Mouse (Mus musculus) heart, postnatal 0 days (tissue): ENCODE data around the gene Mut. TPM values are rescaled to one million over a fixed set of nuclear protein-coding genes. Genes with fewer than 3 reads are reported as not detected.
A peak's percentile ranks its signal among the peaks of the same experiment; 100 is the strongest.

Experiments
- ATAC-seq: fragments of 200-750 bp; cut with Nextera tagmentation; 2 replicates; pipeline ENCODE4 v1.8.0; 2017; ENCODE audit warnings: low read depth, moderate number of reproducible peaks, moderate library complexity; ENCODE audit not compliant: insufficient read depth
- DNase-seq: peaks from one replicate; pipeline ENCODE4 v3.0.0-alpha.2; 2016; ENCODE audit warnings: low spot score
- H3K27ac ChIP-seq: fragments of 300-500 bp; sonication (generic); 2 replicates; pipeline ENCODE4 v1.5.1; 2014; ENCODE audit warnings: low read depth, mild to moderate bottlenecking
- H3K27me3 ChIP-seq: fragments of 300-500 bp; sonication (generic); 2 replicates; pipeline ENCODE4 v1.6.1; 2014; ENCODE audit warnings: low read length, mixed read lengths; ENCODE audit not compliant: control insufficient read depth, insufficient read depth
- H3K36me3 ChIP-seq: fragments of 300-500 bp; sonication (generic); replicated peaks from 2 replicates; pipeline ENCODE4 v1.6.1; 2014; ENCODE audit warnings: low read length, mixed read lengths; ENCODE audit not compliant: control insufficient read depth, insufficient read depth
- H3K4me1 ChIP-seq: fragments of 300-500 bp; sonication (generic); 2 replicates; pipeline ENCODE4 v1.6.1; 2014; ENCODE audit warnings: antibody characterized with exemption; ENCODE audit not compliant: control insufficient read depth, insufficient read depth
- H3K4me2 ChIP-seq: fragments of 300-500 bp; sonication (generic); 2 replicates; pipeline ENCODE4 v1.6.1; 2014; ENCODE audit warnings: low read depth, mild to moderate bottlenecking, low read length, moderate library complexity
- H3K4me3 ChIP-seq: fragments of 300-500 bp; sonication (generic); 2 replicates; pipeline ENCODE4 v1.5.1; 2014; ENCODE audit warnings: low read depth, low read length
- H3K9ac ChIP-seq: fragments of 300-500 bp; sonication (generic); replicated peaks from 2 replicates; pipeline ENCODE4 v1.6.1; 2014; ENCODE audit warnings: low read depth, low read length, mixed read lengths
- H3K9me3 ChIP-seq: fragments of 300-500 bp; sonication (generic); replicated peaks from 2 replicates; pipeline ENCODE4 v1.6.1; 2016; ENCODE audit warnings: low read length; ENCODE audit not compliant: control insufficient read depth
- CTCF ChIP-seq: IDR thresholded peaks from 2 replicates; pipeline ENCODE4 v1.5.1; 2016; ENCODE audit warnings: antibody characterized with exemption, control low read depth, low read depth
- EP300 ChIP-seq: IDR thresholded peaks from 2 replicates; pipeline ENCODE4 v1.6.1; 2016; ENCODE audit warnings: antibody characterized with exemption, low read depth
- WGBS: fragments of 180-500 bp; shearing (Covaris S2); extraction: QIAGEN DNeasy Blood & Tissue Kit; methylation state at CpG from one replicate; pipeline ENCODE4 v1.1.7; 2014; 5-methylcytosine and 5-hydroxymethylcytosine counted together
- polyA plus RNA-seq: library from polyadenylated mRNA; unstranded; fragments of >200 nt; fragmentation: Nextera tagmentation; extraction: Ambion mirVana; gene quantifications from 2 replicates; pipeline ENCODE4 v1.2.1, GENCODE M21; 2015
- total RNA-seq: library from RNA; depleted of rRNA; stranded (reverse); fragments of >200 nt; gene quantifications from 2 replicates; pipeline ENCODE4 v1.2.3, GENCODE M21; 2014; ENCODE audit warnings: low replicate concordance; rRNA removed

The Mut gene
- total RNA-seq (42.3 and 66.6 TPM in 2 replicates), polyA plus RNA-seq (46.8 and 46.9 TPM in 2 replicates)

- ATAC-seq (peak; percentile 100), DNase-seq (peak; percentile 98)
- TF ChIP-seq CTCF: no peak
- peak; percentile 93 for TF ChIP-seq EP300
- peaks cover 27% of the 10 kb centered on the region for H3K36me3 ChIP-seq
- peak within 1 kb of the TSS; percentile 89 for H3K4me2 ChIP-seq
- H3K27ac ChIP-seq: peak within 1 kb of the TSS; percentile 99
- under 1% methylated on average over 50 of the region's 50 CpGs for WGBS
- H3K4me3 ChIP-seq: peak within 1 kb of the TSS; percentile 73
- peaks cover 7% of the 10 kb centered on the region; the same call in 1 of the 2 replicates for H3K4me1 ChIP-seq
- H3K27me3 ChIP-seq: no peaks in the 10 kb centered on the region
- H3K9me3 ChIP-seq: no peaks in the 10 kb centered on the region
- peak within 1 kb of the TSS; percentile 75 for H3K9ac ChIP-seq
Observed at GRCm38 (mm10) chr17:40934420-40935231, at the start of gene Mut, which contains the start of gene Cenpq. Mut (plus strand) TSS chr17:40934685. Cenpq (minus strand) TSS chr17:40935047.

GRCm38 (mm10) chr17:40885155-40885554 lies 49.3 kb upstream of the Mut start:
- no peaks in the 10 kb centered on the region for H3K27me3 ChIP-seq
- no peak for ATAC-seq
- WGBS: 76% methylated on average over 4 of the region's 4 CpGs

GRCm38 (mm10) chr17:40887849-40888536 lies 46.5 kb upstream of the Mut start:
- 72% methylated on average over 4 of the region's 4 CpGs for WGBS
- no peak for ATAC-seq
- TF ChIP-seq CTCF: no peak
- TF ChIP-seq EP300: no peak

More at GRCm38 (mm10) chr17:40885155-40885554, 49.3 kb upstream of the Mut start:
- no peak overlapping the region for H3K27ac ChIP-seq
- no peaks in the 10 kb centered on the region for H3K9me3 ChIP-seq
- H3K36me3 ChIP-seq: no peaks in the 10 kb centered on the region
- TF ChIP-seq EP300 (no peak), CTCF (no peak)
- peaks cover 4% of the 10 kb centered on the region for H3K4me1 ChIP-seq
- no peak for DNase-seq
- H3K4me2 ChIP-seq: no peak overlapping the region
- no peak overlapping the region for H3K9ac ChIP-seq
- no peak overlapping the region for H3K4me3 ChIP-seq

GRCm38 (mm10) chr17:40896863-40897262 lies 37.6 kb upstream of the Mut start:
- no peaks in the 10 kb centered on the region for H3K4me1 ChIP-seq
- ATAC-seq: no peak
- H3K9ac ChIP-seq: no peak overlapping the region
- H3K4me3 ChIP-seq: no peak overlapping the region
- no peaks in the 10 kb centered on the region for H3K36me3 ChIP-seq
- H3K27me3 ChIP-seq: no peaks in the 10 kb centered on the region
- DNase-seq: peak; percentile 28
- no peak overlapping the region for H3K27ac ChIP-seq
- H3K9me3 ChIP-seq: no peaks in the 10 kb centered on the region
- H3K4me2 ChIP-seq: no peak overlapping the region
- TF ChIP-seq CTCF (peak; percentile 63), EP300 (no peak)
- WGBS: 60% methylated on average over 1 of the region's 1 CpGs

More at GRCm38 (mm10) chr17:40887849-40888536, 46.5 kb upstream of the Mut start:
- Histone ChIP-seq H3K4me1 (no peaks in the 10 kb centered on the region), H3K27me3 (no peaks in the 10 kb centered on the region), H3K4me2 (no peak overlapping the region), H3K27ac (no peak overlapping the region), H3K9me3 (no peaks in the 10 kb centered on the region), H3K4me3 (no peak overlapping the region), H3K36me3 (no peaks in the 10 kb centered on the region), H3K9ac (no peak overlapping the region)
- DNase-seq: no peak

- no peaks in the 10 kb centered on the region for H3K9me3 ChIP-seq
Observed at GRCm38 (mm10) chr17:40899783-40900363, 34.6 kb upstream of the Mut start.

More at GRCm38 (mm10) chr17:40899783-40900363, 34.6 kb upstream of the Mut start:
- DNase-seq (no peak), ATAC-seq (no peak)
- no peak overlapping the region for H3K4me3 ChIP-seq
- TF ChIP-seq EP300 (no peak), CTCF (no peak)
- H3K36me3 ChIP-seq: no peaks in the 10 kb centered on the region
- H3K27ac ChIP-seq: no peak overlapping the region
- no peaks in the 10 kb centered on the region for H3K27me3 ChIP-seq
- H3K4me2 ChIP-seq: no peak overlapping the region
- no peak overlapping the region for H3K9ac ChIP-seq
- no peaks in the 10 kb centered on the region for H3K4me1 ChIP-seq
- whole genome bisulfite sequencing: 62% methylated on average over 4 of the region's 4 CpGs
